Mouse (Mus musculus): ENCODE data around the gene Map3k5. TPM values are rescaled to one million over a fixed set of nuclear protein-coding genes. Genes with fewer than 3 reads are reported as not detected.

Gene Map3k5
- polyA plus RNA-seq, 1 experiment from 2014 or later: 4.0 TPM

DNA sequence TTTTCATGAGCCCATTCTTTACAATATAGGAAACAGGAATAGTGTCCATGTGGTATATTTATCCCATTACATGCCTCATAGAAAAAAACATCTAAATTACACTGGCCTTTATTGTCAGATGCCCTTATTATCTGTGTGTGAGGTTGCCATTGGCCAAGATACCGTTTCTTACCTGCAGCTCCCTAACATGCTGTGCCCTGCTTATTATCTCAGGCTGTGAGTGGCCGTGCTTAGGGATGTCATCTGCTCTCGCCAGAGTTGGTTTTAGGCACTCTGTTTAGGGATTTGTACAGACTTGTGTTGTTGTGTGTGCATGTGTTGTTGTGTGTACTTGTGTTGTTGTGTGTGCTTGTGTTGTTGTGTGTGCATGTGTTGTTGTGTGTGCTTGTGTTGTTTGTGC, 84.5 kb downstream of the Map3k5 start:
- Histone ChIP-seq H3K9ac (ENCODE audit: low read depth, low read length) (no peak overlapping the region), H3K27ac (ENCODE audit: low read depth, low read length) (no peak overlapping the region), H3K4me2 (replicated peaks; ENCODE audit: low read depth, low read length) (no peak overlapping the region), H3K27me3 (ENCODE audit: control insufficient read depth, insufficient read depth, low read length) (no peaks in the 10 kb centered on the region), H3K9me3 (ENCODE audit: control insufficient read depth, low read length) (peaks cover 11% of the 10 kb centered on the region; the same call in 1 of the 2 replicates), H3K4me3 (ENCODE audit: low read length) (no peak overlapping the region), H3K36me3 (ENCODE audit: control insufficient read depth, insufficient read depth, low read length) (no peaks in the 10 kb centered on the region), H3K4me1 (ENCODE audit: control insufficient read depth, insufficient read depth, low read length) (peaks cover 10% of the 10 kb centered on the region; the same call in 1 of the 2 replicates)
- no peak for ATAC-seq (ENCODE audit: low FRiP score, low TSS enrichment)
- WGBS: 94% methylated on average over 3 of the region's 3 CpGs

DNA sequence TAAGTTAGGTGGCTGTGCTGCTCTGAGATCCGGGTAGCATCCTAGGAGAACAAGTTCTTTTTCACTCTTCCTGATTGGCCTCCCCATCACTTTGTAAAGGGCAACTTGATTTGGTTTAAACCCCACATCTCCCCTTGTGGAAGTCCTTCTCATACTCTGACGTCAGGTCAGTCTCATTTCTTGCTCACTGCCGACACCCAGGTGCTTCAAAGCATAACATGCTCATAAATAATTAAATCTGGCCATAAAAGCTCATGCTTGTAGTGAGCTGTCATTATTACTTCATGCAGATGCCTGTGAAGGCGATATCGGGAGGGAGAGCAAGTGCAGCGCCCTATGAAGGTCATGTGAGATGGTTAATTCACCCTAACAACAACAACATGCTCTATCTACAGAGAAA, 87.0 kb downstream of the Map3k5 start:
- Histone ChIP-seq H3K4me2 (replicated peaks; ENCODE audit: low read depth, low read length) (no peak overlapping the region), H3K9me3 (ENCODE audit: control insufficient read depth, low read length) (peaks cover 11% of the 10 kb centered on the region; the same call in 1 of the 2 replicates), H3K4me1 (ENCODE audit: control insufficient read depth, insufficient read depth, low read length) (peaks cover 14% of the 10 kb centered on the region; the same call in 1 of the 2 replicates), H3K27ac (ENCODE audit: low read depth, low read length) (no peak overlapping the region), H3K36me3 (ENCODE audit: control insufficient read depth, insufficient read depth, low read length) (no peaks in the 10 kb centered on the region), H3K27me3 (ENCODE audit: control insufficient read depth, insufficient read depth, low read length) (no peaks in the 10 kb centered on the region), H3K4me3 (ENCODE audit: low read length) (no peak overlapping the region), H3K9ac (ENCODE audit: low read depth, low read length) (no peak overlapping the region)
- WGBS: 66% methylated on average over 6 of the region's 6 CpGs
- ATAC-seq (ENCODE audit: low FRiP score, low TSS enrichment): no peak

DNA sequence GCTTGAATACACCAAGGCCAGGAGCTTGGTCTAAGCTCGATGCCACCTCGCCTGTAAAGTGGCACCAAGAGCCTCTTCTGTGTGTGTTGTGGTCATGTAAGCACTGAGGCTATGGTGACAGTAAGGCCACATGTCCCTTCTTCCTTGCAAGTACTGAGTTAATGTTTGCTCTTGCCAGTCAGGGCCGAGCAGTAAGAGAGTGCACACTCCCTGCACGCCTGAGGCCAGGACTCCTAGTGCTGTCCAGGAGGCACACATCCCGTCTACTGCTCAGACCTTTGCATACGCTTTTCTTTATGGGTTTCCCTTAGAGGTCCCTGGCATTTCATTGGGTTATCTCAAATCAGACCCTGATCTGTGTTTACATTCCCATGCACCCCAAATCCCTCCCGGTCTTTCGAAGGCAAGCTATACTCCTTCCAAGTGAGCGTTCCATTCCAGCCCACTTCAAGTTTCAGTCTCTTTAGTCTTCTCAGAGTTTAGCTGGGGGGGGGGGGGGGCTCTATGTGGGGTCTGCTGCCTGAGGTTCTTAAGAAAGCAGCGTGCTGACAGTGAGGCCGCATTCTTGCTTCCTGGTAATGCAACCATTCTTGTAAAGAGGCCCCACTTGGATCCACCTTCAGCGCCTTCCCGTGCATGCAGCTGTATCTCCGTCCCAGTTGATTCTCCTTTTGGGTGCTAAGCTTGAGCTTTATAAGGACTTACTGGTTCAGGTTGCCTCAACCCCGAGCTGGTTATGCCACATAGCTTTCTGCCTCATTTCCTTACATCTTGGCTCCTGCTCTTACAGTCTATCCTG, 87.6 kb downstream of the Map3k5 start:
- no peaks in the 10 kb centered on the region for H3K36me3 ChIP-seq (ENCODE audit: control insufficient read depth, insufficient read depth, low read length)
- H3K4me3 ChIP-seq (ENCODE audit: low read length): no peak overlapping the region
- no peak overlapping the region for H3K27ac ChIP-seq (ENCODE audit: low read depth, low read length)
- no peaks in the 10 kb centered on the region for H3K27me3 ChIP-seq (ENCODE audit: control insufficient read depth, insufficient read depth, low read length)
- peaks cover 11% of the 10 kb centered on the region; the same call in 1 of the 2 replicates for H3K9me3 ChIP-seq (ENCODE audit: control insufficient read depth, low read length)
- H3K9ac ChIP-seq (ENCODE audit: low read depth, low read length): no peak overlapping the region
- no peak overlapping the region for H3K4me2 ChIP-seq (replicated peaks; ENCODE audit: low read depth, low read length)
- 76% methylated on average over 15 of the region's 15 CpGs for WGBS
- 0 out of 2 replicates have a peak, but pooled peaks have one; percentile 26 for ATAC-seq (ENCODE audit: low FRiP score, low TSS enrichment)
- H3K4me1 ChIP-seq (ENCODE audit: control insufficient read depth, insufficient read depth, low read length): peaks cover 14% of the 10 kb centered on the region; the same call in 1 of the 2 replicates

DNA sequence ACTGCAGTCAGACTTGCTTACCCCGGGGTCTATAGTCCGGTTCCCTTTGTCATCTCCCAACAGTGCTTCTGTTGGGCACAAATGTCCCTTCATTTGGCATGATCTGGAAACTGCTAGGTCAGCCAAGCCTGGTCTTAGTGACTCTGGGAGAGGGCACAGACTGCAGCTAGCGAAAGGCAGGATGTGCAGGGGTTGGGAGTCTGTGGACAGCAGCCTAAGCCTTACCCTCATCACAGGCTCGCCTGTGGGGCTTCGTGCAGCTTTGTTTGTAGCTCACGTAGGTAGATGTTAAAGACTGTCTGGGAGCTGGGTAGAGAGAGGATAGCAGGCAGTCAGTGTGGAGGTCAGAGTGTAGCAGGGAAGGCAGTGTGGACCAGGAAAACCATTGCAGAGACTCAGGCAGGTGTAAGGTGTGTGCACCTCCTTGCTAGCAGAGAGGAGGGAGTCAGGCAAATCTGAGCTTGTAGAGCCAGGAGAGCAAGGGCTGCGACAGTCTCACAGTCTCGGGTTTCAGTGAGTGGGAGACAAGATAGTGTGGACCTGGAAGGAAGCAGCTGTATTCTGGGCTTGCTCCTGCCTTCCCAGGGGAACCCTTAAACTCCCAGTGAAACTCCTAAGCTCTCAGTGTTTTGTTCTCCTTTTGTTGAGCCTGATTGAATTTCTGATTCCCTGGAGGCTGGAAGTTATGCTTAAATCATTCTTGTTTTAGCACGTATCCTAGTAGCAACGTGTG, 88.5 kb downstream of the Map3k5 start:
- peaks cover 8% of the 10 kb centered on the region; the same call in 1 of the 2 replicates for H3K9me3 ChIP-seq (ENCODE audit: control insufficient read depth, low read length)
- H3K36me3 ChIP-seq (ENCODE audit: control insufficient read depth, insufficient read depth, low read length): no peaks in the 10 kb centered on the region
- H3K4me3 ChIP-seq (ENCODE audit: low read length): no peak overlapping the region
- WGBS: 42% methylated on average over 10 of the region's 10 CpGs
- ATAC-seq (ENCODE audit: low FRiP score, low TSS enrichment): peak; percentile 56
- H3K4me1 ChIP-seq (ENCODE audit: control insufficient read depth, insufficient read depth, low read length): peaks cover 14% of the 10 kb centered on the region; the same call in 1 of the 2 replicates
- no peak overlapping the region for H3K4me2 ChIP-seq (replicated peaks; ENCODE audit: low read depth, low read length)
- H3K9ac ChIP-seq (ENCODE audit: low read depth, low read length): no peak overlapping the region
- peak overlapping the region; percentile 25; the same call in 1 of the 2 replicates for H3K27ac ChIP-seq (ENCODE audit: low read depth, low read length)
- H3K27me3 ChIP-seq (ENCODE audit: control insufficient read depth, insufficient read depth, low read length): no peaks in the 10 kb centered on the region

DNA sequence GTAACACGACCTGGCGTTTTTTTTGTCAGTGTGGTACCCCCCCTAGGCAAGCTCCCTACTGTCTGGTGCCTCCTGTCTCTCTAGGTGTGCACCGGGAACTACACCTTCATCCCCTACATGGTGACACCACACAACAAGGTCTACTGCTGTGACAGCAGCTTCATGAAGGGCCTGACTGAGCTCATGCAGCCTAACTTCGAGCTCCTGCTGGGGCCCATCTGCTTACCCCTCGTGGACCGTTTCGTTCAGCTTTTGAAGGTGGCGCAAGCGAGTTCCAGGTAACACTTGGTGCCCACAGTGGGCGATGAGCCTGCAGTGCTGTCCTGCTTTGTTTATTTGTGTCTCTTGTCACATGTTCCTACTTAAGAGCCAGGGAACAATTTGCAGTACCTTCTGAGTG, 89.3 kb downstream of the Map3k5 start:
- no peak overlapping the region for H3K9ac ChIP-seq (ENCODE audit: low read depth, low read length)
- H3K27me3 ChIP-seq (ENCODE audit: control insufficient read depth, insufficient read depth, low read length): no peaks in the 10 kb centered on the region
- no peak overlapping the region for H3K4me2 ChIP-seq (replicated peaks; ENCODE audit: low read depth, low read length)
- H3K4me1 ChIP-seq (ENCODE audit: control insufficient read depth, insufficient read depth, low read length): peaks cover 14% of the 10 kb centered on the region; the same call in 1 of the 2 replicates
- no peak for ATAC-seq (ENCODE audit: low FRiP score, low TSS enrichment)
- no peaks in the 10 kb centered on the region for H3K36me3 ChIP-seq (ENCODE audit: control insufficient read depth, insufficient read depth, low read length)
- H3K9me3 ChIP-seq (ENCODE audit: control insufficient read depth, low read length): peaks cover 3% of the 10 kb centered on the region; the same call in 1 of the 2 replicates
- WGBS: 62% methylated on average over 10 of the region's 10 CpGs
- no peak overlapping the region for H3K4me3 ChIP-seq (ENCODE audit: low read length)
- peak overlapping the region; percentile 30; the same call in 1 of the 2 replicates for H3K27ac ChIP-seq (ENCODE audit: low read depth, low read length)

DNA sequence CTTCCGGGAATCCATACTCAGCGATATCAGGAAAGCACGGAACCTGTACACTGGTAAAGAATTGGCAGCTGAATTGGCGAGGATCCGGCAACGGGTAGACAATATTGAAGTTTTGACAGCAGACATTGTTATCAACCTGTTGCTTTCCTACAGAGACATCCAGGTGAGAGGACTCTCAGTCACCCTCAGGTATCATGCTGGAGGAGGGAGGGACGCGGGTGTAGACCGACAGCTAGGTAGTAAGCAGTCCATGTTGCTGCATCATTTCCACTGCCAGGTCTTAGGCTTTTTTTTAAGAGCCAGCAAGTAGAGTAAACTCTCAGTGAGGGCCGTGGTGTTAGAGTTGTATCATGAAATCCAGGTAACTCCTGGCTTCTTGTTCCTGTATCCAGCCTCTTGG, 90.6 kb downstream of the Map3k5 start:
- Histone ChIP-seq H3K27me3 (ENCODE audit: control insufficient read depth, insufficient read depth, low read length) (no peaks in the 10 kb centered on the region), H3K9me3 (ENCODE audit: control insufficient read depth, low read length) (no peaks in the 10 kb centered on the region), H3K4me1 (ENCODE audit: control insufficient read depth, insufficient read depth, low read length) (peaks cover 14% of the 10 kb centered on the region; the same call in 1 of the 2 replicates), H3K36me3 (ENCODE audit: control insufficient read depth, insufficient read depth, low read length) (no peaks in the 10 kb centered on the region), H3K4me2 (replicated peaks; ENCODE audit: low read depth, low read length) (no peak overlapping the region), H3K9ac (ENCODE audit: low read depth, low read length) (no peak overlapping the region), H3K27ac (ENCODE audit: low read depth, low read length) (no peak overlapping the region), H3K4me3 (ENCODE audit: low read length) (no peak overlapping the region)
- 93% methylated on average over 10 of the region's 10 CpGs for whole genome bisulfite sequencing
- no peak for ATAC-seq (ENCODE audit: low FRiP score, low TSS enrichment)

DNA sequence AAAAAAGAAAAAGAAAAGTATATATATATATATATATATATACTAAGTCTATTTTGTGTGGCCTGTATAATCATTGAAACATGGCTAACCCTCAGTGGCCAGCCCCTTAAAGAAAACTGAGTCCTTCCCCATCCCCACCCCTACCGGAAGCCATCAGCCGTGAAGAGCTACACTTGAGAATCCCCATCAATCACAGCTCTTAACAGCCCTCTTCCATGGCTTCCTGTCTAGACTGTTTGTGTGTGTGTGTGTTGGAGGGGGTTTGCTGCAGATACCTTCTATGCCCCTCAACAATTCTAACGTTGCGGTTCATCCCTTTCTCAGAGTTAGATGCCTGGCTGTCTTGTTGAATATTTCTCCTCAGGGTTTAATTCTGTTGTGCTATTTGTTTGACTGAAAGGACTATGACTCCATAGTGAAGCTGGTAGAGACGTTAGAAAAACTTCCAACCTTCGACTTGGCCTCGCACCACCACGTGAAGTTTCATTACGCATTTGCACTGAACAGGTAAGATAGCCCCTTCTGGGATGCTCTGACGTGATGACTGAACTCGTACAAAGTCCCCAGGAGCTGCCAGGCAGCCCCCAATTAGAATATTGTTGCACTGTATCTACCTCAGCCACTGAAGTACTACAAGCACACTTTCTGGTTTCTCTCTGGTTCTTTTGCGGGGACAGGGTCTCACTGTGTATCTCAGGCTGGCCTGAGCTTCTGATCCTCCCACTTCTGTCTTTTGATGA, 91.7 kb downstream of the Map3k5 start:
- Histone ChIP-seq H3K4me2 (replicated peaks; ENCODE audit: low read depth, low read length) (no peak overlapping the region), H3K9ac (ENCODE audit: low read depth, low read length) (no peak overlapping the region), H3K9me3 (ENCODE audit: control insufficient read depth, low read length) (no peaks in the 10 kb centered on the region), H3K27ac (ENCODE audit: low read depth, low read length) (no peak overlapping the region), H3K4me1 (ENCODE audit: control insufficient read depth, insufficient read depth, low read length) (peaks cover 14% of the 10 kb centered on the region; the same call in 1 of the 2 replicates), H3K4me3 (ENCODE audit: low read length) (no peak overlapping the region), H3K36me3 (ENCODE audit: control insufficient read depth, insufficient read depth, low read length) (no peaks in the 10 kb centered on the region), H3K27me3 (ENCODE audit: control insufficient read depth, insufficient read depth, low read length) (no peaks in the 10 kb centered on the region)
- peak; percentile 78; the same call in 1 of the 2 replicates for ATAC-seq (ENCODE audit: low FRiP score, low TSS enrichment)
- WGBS: 44% methylated on average over 12 of the region's 12 CpGs

DNA sequence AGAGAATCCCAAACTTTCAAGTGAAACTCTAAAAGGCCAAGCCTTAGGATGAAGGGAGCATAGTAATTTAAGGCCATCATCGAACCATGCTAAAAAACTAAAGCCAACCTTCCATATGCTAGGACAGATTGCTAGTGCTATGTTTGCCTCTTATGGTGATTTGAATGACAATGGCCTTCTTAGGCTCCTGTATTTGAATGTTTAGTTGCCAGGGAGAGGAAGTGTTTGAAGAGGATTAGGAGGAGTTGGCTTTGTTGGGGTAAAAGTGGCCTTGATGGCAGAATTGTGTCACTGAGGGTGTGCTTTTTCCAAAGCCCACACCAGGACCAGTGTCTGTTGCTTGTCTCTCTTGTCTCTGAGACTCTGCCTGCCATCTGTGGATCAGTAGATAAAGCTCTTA, 96.4 kb downstream of the Map3k5 start:
- no peaks in the 10 kb centered on the region for H3K9me3 ChIP-seq (ENCODE audit: control insufficient read depth, low read length)
- 97% methylated on average over 1 of the region's 1 CpGs for WGBS
- no peak overlapping the region for H3K4me2 ChIP-seq (replicated peaks; ENCODE audit: low read depth, low read length)
- H3K4me3 ChIP-seq (ENCODE audit: low read length): no peak overlapping the region
- no peaks in the 10 kb centered on the region for H3K27me3 ChIP-seq (ENCODE audit: control insufficient read depth, insufficient read depth, low read length)
- no peaks in the 10 kb centered on the region for H3K4me1 ChIP-seq (ENCODE audit: control insufficient read depth, insufficient read depth, low read length)
- no peak overlapping the region for H3K9ac ChIP-seq (ENCODE audit: low read depth, low read length)
- H3K27ac ChIP-seq (ENCODE audit: low read depth, low read length): no peak overlapping the region
- no peak for ATAC-seq (ENCODE audit: low FRiP score, low TSS enrichment)
- no peaks in the 10 kb centered on the region for H3K36me3 ChIP-seq (ENCODE audit: control insufficient read depth, insufficient read depth, low read length)

Data from kidney, embryonic 14.5 days (tissue).